Mouse (Mus musculus) brain, embryonic 14.5 days (tissue): ENCODE data around the gene Dscaml1. TPM values are rescaled to one million over a fixed set of nuclear protein-coding genes. Genes with fewer than 3 reads are reported as not detected.

Experiments used
- DNase-seq: peaks from one replicate; pipeline ENCODE4 v3.0.0-alpha.2; 2011; ENCODE audit warnings: low read depth
- CTCF ChIP-seq: fragments of 200-500 bp; IDR thresholded peaks from 2 replicates; pipeline ENCODE4 v1.5.1; 2012; ENCODE audit warnings: inconsistent platforms, mild to moderate bottlenecking, moderate library complexity, borderline replicate concordance; ENCODE audit not compliant: insufficient read depth, insufficient read length; ENCODE audit errors: extremely low read depth
- POLR2A ChIP-seq: fragments of 200-500 bp; IDR thresholded peaks from 2 replicates; pipeline ENCODE4 v1.6.1; 2012; ENCODE audit warnings: mild to moderate bottlenecking, inconsistent platforms, borderline replicate concordance; ENCODE audit not compliant: poor library complexity, insufficient read depth, insufficient read length, severe bottlenecking; ENCODE audit errors: extremely low read depth
- polyA plus RNA-seq: library from polyadenylated mRNA; depleted of rRNA; stranded (reverse); fragments of >200 nt; gene quantifications from 2 replicates; pipeline ENCODE4 v1.2.3, GENCODE M21; 2012

Dscaml1 gene
- polyA plus RNA-seq, 1 experiment, result 36.8 TPM

- no peak for DNase-seq
- TF ChIP-seq POLR2A (no peak), CTCF (no peak)
These were observed 171.7 kb downstream of the Dscaml1 start for GRCm38 (mm10) chr9:45598117-45598516.

DNA sequence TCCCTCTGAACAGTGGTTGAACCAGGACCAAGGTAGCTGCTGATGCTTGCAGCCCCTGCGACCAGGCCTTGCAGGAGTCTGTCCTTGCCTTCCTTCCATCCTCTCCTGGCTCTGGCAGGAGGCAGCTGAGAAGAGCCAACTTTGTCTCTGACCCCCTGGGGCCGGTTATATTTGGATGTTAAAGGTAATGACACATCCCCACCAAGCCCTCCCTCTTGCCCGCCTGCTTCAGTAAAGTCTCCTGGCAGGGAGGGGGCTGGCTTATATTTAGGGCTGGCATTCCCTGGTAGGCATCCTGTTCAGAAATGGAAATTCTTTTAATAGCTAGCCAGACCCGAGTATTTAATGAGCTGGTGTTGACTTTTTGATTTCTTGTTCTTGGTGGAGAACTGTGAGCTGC lies 172.9 kb downstream of the Dscaml1 start:
- DNase-seq, result no peak
- TF ChIP-seq POLR2A (no peak), CTCF (no peak)

DNA sequence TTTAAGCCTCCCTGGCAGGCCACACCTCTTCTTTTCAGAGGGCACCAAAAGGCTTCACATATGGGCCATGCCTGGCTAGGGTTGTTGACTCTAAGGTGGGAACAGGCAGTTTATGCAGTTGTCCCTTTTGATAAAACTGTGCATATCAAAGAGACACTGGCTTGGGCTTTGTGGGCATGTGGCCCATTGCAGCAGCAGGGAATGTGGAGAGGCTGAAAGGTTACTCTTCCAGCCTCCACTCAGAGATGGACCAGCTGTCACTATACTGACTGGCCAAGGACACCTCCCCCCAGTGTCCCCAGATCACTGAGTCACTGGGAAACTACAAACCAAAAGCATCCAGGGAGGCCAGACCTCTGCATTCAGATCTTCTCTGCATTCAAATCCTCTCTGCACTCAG lies 180.9 kb downstream of the Dscaml1 start:
- DNase-seq, result no peak
- TF ChIP-seq POLR2A (no peak), CTCF (no peak)

DNA sequence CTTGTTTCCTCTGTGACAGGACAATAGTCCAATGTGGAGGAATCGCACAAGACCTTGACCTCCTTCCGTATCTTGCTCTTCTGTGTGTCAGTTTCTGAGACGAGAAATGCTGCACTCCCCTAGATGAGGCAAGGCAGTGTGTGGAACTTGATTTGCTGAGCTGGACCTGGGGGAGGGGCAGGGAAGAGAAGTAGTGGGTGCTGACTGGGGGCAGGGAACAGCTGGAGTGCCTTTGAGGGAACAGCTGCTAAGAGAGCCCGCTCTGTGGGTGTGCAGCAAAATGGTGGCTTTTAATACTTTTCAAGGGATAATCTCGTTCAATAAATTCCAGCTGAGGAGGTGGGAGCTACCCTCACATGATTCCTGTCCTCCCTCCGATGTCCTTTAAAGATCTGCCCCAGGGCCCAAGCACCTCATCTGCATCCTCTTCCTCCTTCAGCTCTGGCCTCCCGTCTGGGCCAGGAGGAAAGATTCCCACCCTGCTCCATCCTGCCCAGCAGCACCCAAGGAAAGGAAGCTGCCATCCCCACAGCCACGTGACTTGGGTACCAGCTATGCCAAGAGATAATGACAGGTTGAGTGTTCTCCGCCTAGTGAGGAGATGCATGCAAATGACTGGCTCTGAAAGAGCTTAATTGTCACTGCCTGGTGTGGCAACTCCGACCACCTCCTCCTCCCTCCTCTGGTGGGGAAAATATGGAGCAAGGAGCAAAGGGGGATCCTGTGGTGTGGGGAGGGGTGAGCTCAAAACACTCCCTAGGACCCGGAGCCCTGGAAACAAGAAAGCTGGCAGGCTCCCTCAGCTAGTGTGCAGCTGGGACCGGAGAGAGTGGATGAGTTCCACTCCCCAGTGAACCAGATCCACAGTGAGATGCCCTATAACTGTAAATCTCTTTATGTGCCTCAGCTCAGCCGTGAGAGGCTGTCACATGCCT lies 181.9 kb downstream of the Dscaml1 start:
- DNase-seq, result peak; percentile 95
- TF ChIP-seq POLR2A (no peak), CTCF (no peak)

GRCm38 (mm10) chr9:45610336-45611060 lies 184.1 kb downstream of the Dscaml1 start:
- DNase-seq, result peak; percentile 67
- TF ChIP-seq CTCF, result no peak
- no peak for TF ChIP-seq POLR2A

DNA sequence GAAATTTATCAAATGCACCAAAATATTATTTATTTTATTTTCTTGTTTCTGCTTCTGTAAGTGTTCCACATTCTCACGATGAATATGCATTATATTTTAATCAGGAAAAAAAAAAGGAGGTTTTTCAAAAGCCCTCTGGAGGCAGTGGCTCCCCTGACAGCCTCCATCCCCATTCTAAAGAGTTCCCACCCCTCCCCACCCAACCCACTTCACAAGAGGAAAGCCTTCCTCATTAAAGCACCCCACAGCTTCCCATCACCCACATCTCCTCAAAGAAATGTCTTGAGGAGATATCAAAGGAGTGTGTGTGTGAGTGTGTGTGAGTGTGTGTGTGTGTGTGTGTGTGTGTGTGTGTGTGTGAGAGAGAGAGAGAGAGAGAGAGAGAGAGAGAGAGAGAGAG lies 188.2 kb downstream of the Dscaml1 start:
- DNase-seq, result peak; percentile 72
- no peak for TF ChIP-seq CTCF
- no peak for TF ChIP-seq POLR2A

DNA sequence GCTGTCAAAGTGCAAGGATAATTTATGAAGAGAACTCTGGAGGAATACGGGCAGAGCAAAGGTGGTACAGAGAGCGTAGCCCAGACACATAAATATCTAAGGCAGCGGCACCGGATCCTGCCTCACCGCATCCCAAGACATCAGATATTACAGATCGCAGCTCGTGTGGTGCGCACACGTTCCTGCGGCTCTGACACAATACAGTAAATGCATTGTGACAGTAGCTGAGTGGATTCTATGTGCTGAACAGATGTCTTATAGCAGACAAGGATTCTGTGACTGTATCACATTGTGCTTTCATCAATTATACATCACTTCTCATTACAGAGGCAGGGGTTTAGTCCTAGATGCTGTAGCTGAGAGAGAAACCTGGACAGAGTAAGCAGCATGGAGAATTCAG lies 191.5 kb downstream of the Dscaml1 start:
- no peak for TF ChIP-seq CTCF
- no peak for TF ChIP-seq POLR2A
- peak; percentile 67 for DNase-seq

DNA sequence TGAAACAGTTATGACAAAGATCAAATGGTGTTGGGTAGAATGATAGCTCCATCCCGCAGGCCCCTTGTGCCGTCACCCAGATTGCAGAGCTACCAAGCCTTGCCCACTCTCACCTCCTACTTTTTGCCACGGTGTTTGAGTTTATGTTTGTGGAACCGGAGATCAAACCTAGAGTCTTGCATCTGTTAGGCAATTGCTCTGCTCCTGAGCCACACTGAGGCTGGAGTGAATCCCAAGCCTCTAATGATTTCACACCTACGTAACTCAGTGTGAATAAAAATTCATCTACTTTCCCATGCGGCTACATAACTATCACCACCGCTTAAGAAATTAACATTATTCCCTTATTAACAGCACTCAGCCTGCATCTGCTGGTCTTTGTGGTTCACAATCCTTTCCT lies 192.0 kb downstream of the Dscaml1 start:
- DNase-seq, result peak; percentile 60

DNA sequence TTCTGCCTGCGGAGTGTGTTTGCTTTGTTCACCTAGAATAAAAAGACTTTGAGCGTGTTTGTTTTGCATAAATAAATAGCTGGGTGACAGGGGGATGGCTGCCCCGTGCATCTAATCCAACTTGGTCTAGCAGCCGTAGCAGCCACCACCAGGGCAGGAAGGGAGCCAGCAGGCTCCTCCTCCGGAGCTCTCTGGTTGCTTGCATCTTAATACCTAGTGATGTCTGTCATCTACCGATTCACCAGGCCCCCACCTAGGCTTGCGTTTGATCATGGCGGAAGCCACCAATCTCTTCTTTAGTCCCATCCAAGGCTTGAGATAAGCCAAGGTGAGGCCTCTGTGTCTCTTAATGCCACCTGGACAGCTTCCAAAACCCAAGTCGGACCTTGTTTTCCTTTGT lies 193.6 kb downstream of the Dscaml1 start:
- DNase-seq, result peak; percentile 78
- TF ChIP-seq CTCF (no peak), POLR2A (no peak)

More for the DNA sequence above, 192.0 kb downstream of the Dscaml1 start:
- TF ChIP-seq POLR2A, result no peak
- TF ChIP-seq CTCF, result no peak

GRCm38 (mm10) chr9:45620920-45621319 lies 194.5 kb downstream of the Dscaml1 start:
- DNase-seq, result no peak
- TF ChIP-seq CTCF (no peak), POLR2A (no peak)

DNA sequence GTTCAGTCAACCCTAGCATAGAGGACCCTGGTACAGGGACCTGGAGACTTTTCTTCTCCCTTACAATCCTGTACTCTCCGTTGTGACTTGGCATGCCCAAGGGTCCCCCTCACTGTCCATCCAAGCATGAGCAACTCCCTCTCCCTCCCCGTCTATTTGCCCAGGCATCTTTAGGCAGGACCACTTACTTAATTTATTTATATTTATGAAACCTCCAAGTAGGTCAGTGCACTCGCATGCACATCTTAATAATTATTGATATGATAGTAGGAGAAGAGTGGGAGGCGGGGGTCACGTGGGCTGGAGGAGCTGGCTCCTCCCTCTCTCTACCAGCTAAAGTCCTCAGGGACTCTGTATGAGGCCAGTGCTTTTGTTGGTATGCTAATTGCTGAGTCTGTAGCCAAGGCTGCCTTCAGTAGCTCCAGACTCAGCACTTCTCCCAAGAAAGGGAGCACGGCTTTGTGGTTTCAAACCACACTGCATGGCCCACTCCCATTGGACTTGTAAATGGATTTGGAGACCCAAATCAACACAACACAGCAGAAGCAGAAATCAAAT lies 199.5 kb downstream of the Dscaml1 start:
- TF ChIP-seq POLR2A (no peak), CTCF (no peak)
- DNase-seq, result peak; percentile 89
